Mouse (Mus musculus) lung, postnatal 10 days (tissue): ENCODE measurements around the gene Eral1.
"Not testable (repeated sequence)": the region's sequence is repeated elsewhere in the genome, so short reads cannot be mapped to it uniquely, and the experiment has no call there.

Experiments used
- DNase-seq: peaks from one replicate; pipeline ENCODE4 v3.0.0; 2021

The Eral1 gene

DNA sequence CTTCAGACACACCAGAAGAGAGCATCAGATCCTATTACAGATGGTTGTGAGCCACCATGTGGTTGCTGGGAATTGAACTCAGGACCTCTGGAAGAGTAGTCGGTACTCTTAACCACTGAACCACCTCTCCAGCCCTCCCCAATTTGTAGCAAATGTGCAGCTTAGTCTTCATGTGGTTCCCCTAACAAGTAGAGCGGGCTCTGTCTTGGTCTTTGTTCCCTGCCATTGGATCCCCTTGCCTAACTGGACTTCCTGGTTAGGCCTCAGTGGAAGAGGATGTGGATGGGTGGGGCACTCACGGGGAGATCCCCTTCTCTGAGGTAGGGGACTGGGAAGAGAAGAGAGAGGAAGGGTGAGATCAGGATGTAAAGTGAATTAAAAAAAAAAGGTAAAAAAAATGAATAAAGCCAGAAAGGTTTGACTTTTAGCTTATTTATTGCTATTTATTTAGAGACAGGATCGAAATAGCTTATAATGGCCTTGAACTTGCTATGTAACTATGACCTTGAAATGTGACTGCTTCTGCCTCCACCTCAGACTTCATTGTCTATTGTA is 6.8 kb upstream of the Eral1 start:
- DNase-seq = no peak

DNA sequence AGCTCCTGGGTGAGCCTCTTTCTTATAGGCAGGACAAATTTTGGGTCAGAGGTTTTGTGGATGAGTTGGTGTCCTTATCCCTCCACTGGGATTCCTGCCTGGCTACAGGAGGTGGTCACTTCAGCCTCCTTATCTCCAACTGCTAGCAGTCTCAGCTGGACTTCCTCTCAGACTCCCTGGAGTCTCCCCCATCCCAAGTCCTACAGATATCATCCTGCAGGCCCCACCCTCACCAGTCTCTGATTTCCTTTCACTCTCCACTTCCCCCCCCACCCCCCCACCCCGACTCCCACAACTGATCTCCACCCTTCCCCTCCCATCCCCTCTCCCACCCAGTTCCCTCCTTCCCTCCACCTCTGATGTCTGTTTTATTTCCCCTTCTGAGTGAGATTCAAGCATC is 3.4 kb upstream of the Eral1 start:
- DNase-seq = no peak

DNA sequence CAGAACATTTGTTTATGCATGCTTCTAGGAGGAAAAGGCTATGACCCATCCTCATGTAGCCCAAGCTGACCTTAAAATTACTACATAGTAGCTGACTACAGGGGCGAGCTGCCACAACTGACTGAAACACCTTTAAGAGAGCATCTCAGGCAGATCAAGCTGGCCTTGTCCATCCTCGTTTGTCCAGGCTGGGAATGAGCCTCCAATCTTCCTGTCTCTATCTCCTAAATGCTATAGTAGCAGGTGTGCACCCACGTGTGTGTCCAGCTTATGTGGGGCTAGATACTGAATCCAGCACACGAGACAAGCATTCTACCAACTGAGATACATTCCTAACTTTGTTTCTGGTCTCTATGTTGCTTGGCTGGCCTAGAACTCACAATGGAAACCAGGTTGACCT is 5.5 kb downstream of the Eral1 start:
- no peak for DNase-seq

DNA sequence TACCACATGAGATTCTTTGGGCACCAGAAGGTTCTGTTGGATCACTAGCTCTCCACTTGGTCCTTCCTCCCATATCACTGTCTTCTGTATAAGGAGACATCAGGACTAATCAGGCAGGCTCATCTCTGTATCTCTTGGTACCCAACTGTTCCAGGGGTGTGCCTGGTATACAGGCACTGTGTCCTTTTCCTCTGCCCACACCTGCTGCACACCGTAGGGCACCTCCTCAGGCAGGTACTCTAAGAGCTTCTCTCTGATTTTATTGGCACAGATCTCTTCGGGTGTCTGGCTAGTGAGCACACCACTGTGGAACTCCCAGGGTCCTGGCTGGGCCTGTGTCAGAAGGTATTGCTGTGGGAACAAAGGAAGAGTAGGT is 5.9 kb downstream of the Eral1 start:
- no peak for DNase-seq

DNA sequence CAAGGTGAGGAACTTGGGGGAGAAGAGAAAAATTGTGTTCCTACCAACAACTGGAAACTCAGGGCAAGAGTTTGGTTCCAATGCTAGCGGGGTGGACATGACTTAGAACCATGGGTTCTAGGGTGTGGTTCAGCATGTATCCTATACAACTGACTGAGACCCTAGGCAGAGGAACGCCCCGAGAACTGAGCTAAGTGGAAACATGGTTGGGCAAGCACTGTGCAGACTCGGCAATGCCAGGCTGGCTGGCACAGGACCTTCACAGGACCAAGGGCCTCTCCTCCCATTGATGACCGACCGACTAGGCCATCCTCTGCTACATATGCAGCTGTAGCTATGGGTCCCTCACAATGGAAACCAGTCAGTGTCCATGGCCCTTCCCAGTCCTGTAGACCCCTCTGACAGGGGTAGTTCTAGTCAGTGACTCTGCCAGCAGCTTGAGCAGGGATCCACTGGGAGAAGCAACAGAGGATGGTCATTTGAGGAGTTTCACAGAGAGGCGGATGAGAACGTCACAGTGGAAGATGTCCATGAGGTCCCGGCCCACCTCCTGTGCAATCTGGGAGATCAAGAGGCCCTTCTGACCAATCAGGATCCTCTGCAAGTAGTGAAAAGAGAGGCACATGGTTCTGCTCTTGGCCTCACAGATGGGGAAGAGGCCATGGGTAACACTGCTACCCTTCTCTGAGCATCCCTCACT is 6.5 kb downstream of the Eral1 start:
- no peak for DNase-seq

DNA sequence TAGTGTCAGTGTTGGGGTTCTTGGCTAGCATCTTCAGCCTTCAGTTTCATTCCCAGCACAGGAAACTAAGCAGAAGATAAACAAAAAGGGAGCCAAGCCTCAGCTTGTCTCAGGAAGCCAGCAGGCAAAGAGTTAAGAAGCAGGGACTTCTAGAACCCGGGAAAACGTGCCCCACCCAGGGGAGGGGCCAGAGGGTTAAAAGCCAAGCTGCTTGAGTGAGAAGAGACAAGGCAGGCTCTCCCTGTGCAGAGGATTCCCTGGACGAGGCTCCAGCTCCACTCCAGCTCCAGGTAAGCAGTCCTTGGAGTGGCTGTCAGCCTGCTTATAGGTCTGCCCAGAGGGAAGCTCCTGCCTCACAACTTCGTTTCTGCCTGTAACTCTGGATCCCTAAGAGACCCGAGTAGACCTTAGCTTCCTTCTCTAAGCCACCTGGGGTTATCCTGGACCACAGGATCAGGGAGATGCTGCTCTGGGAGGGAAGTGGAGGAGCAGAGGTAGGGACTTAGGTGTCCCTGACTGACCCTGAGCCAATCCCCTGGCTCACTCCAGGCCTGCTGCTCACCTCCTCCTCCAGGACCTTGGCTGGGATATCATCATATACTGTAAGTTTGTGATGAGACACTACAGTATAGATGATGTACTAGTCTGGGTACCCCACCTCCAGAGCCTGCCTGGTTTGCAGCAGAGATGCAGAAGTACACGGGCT is 7.6 kb downstream of the Eral1 start:
- DNase-seq = no peak

DNA sequence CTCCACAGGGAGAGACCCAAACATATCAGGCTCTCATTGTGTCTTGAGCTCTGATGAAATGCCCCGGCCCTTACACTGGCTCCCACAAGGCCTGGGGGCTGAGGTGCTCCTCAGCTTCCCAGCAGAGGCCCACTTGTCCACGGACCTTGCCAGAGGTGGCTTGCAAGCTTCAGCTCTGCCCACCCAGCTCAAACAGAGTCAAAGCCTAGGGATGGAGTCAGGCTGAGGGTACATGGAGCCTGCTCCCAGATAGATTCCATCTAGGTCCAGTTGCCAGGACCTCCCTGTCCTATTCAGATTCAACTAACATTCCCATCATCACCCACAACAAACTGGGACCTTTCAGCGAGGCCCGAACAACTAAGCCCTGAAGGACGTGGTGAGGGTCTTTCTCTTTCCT is 8.2 kb downstream of the Eral1 start:
- no peak for DNase-seq

DNA sequence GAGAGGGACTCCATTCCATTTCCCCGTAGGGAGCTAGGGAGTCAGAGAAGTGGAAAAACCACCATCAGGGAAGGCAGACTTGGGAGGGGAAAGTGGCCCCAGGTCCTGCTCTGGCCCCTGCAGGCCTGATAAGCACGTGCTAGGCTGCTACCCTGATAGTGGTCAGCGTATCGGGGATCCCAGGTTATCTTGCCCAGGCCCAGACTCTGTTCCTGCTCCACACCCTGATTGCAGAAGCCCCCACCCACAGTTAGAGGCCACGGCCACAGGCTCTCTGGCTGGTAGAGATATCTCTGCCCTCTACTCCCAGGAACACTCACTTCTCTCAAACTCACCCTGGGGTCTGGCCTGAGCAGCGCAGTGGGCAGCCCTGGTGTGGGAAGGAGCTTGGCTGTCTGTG is 10.5 kb downstream of the Eral1 start:
- DNase-seq = no peak

DNA sequence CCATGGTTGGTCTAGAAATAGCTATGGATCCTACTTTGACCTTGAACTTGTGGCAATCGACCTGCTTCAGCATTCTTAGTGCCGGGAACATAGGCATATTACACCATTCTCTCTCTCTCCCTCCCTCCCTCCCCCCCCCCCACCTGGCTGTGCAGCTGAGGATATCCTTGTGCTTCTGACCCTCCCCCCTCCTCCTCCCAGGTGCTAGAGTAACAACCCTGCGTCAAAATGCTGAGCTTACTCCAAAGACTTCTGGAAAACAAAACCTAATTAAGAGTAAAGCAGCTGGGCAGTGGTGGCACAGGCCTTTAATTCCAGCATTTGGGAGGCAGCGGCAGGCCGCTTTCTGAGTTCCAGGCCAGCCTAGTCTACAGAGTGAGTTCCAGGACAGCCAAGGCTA is 11.1 kb downstream of the Eral1 start:
- DNase-seq = no peak

DNA sequence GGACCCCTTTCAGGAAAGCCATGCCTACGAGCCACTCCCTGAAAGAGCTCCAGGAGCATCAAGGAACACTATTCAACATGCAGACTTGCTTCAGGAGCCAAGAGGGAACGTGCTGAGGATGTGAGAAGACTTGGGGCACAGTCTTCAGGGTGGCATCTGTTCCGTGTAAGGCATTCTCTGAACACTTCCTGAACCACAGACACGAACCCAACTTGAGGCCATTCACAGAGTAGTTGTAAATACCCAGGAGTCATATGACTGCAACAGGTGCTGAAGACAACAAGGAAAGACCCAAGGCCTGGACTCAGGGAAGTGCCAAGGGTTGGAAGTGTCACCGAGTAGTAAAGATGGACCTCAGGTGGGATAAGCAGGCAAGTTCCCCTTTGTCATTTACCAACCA is 12.6 kb downstream of the Eral1 start:
- DNase-seq = no peak

DNA sequence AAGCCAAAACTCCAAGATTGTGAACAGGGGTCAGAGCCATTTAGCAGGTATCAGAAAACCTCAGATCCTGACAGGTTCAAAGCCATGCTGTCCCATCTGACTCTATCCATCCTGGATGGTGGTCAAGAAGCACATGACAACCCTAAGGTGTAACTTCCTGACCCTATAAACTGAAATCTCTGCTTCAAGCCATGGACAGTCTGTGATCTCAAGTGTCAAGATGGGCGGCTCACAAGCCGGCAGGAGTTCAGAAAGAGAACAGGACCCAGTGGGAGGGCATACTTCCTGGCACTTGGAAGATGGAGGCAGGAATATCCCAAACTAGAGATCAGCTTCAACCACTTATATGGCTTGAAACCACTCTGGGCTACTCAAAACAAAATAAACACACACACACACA is 13.5 kb downstream of the Eral1 start:
- DNase-seq = no peak

DNA sequence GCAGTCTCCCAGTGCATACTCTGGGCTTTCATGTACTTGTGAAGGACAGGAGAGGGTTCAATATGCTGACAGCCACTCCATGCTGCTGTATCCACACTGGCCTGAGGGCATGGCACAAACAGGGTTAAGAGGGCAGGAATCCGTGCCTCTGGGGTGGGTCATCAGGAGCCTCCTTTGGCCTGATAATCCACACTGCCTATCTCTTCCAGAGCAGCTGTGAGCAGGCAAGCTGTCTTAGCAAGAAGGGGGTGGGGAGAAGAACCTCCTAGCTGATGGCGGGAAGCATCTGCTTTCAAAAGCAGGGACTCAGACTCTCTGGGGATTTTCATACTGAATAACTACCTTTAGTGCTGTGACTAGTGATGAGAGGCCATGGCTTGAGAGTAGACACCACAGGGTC is 14.3 kb downstream of the Eral1 start:
- no peak for DNase-seq

DNA sequence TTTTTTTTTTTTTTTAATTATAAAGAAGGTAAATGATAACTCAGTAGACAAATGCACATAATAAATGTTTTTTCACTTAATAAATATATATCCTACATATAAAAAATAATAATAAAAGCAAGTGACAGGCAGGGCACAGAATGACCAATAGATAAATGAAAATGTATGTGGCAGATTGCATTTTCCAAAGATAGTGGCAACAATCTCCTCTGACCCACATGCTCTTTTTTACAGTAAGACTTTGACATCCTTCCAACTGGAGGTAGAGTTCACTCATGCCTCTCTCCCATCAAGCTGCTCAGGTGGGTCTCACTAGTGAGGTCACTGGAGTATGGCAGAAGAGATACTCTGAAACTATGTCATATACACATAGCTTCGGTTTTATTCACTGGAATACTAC is 17.6 kb downstream of the Eral1 start:
- DNase-seq = no peak

DNA sequence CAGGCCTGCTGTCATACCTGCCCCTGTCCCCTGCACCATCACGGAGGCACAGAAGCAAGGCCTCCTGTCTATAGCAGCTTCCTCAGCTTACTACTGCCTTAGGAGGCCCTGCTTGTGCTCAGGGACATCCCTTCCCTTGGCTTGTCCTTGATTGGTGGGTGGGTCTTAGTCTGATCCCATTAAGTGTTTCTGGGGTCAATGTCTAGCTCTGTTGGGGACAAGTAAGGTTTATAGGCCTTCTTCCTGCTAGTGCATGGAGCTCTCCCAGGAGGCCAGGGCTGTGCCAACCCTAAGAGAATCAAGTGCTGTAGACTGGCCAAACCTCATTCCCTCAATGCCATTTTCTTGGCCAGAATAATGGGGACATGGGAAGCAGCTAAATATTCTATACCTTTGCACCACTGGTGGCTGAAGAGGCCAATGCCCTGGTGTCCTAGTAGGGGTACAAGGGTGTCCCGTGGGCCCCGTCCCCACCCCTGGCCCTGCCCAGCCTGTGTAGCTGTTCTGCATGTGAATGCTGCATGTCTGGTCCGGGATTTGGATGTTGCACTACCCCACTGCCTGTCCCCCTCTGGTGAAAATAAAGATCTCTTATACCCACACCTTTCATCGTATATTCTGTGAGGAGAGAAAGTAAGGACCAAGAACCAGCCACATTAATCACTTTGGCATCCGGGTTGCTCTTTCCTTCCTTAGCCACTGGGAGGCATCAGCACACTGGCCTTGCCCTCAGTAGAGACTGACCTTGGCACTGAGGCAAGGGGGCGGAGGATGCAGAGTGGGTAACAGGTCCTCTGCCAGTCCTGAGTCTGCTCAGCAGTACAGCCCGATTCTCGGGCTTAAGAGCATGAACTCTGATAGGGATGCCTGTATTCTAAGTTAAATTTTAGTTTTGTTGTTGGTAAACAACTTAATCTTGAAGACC is 20.1 kb downstream of the Eral1 start:
- peak; percentile 94 for DNase-seq

DNA sequence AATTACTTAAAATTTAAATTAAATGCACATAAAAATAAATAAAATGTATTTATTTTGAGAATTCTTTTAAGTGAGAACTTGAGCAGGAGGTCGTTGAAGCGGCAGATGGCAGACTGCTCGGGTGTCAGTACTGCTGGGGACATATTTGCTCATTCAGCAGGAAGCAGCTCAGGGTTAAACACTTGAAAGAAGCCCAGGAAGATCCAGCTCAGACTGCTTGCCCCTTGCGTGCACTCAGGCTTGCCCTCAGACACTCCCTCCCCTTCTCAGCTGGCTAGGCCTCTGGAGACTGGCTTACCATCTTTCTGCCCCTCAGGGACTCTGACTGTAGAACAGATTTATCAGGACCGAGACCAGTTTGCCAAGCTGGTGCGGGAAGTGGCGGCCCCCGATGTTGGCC is 23.2 kb downstream of the Eral1 start:
- DNase-seq = no peak

DNA sequence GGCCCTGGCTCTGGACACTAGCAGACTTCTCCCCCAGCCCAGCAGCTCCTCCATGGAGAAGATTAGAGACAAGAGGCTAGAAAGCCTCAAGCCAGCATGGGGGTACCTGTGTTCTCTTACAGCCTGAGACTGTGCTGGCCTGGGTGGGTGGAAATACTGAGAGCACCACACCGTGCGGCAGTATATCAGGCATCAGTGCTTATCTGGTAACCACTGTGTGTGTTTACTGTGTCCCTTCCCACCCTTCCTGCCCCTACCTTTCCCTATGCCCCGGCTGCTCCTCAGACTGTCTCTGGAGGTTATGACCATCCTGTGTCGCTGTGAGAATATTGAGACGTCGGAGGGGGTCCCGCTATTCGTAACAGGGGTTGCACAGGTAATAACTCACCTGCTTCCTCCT is 27.1 kb downstream of the Eral1 start:
- DNase-seq = no peak

DNA sequence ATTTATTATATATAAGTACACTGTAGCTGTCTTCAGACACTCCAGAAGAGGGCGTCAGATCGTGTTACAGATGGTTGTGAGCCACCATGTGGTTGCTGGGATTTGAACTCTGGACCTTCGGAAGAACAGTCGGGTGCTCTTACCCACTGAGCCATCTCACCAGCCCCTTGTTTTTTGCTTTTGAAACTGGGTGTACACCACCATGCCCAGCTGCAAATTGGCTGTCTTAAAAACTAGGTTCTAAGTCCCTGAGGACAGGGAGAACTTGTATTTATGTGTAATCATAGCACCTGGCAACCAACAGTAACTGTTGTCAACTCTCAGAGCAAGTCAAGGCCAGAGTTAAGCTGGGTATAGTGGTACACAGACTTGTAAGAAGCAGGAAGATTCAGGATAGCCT is 31.5 kb downstream of the Eral1 start:
- not testable (repeated sequence) for DNase-seq

DNA sequence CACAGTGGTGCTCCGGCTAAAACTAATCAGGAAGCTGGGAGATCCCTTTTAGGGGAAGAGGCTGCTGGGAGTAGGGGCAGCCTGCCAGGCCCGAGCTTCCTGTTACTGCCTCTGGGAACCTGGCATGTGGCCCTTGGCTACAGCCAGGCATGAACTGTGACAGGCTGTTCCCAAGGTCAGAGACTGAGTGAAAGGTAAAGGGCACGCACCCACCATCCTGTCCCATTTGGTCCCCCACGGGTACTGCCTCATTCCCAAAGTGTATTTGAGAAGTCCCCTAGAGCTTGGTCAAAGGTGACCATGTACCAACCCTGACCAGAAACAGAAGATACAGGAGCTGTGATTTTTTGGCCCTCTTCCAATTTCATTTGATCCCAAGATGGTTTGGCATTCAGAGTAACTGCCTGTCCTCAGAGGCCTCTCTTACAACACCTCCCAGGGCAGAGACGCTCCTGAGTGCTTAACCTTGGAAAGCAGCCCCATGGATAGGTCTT is 35.4 kb downstream of the Eral1 start:
- peak; percentile 87 for DNase-seq

DNA sequence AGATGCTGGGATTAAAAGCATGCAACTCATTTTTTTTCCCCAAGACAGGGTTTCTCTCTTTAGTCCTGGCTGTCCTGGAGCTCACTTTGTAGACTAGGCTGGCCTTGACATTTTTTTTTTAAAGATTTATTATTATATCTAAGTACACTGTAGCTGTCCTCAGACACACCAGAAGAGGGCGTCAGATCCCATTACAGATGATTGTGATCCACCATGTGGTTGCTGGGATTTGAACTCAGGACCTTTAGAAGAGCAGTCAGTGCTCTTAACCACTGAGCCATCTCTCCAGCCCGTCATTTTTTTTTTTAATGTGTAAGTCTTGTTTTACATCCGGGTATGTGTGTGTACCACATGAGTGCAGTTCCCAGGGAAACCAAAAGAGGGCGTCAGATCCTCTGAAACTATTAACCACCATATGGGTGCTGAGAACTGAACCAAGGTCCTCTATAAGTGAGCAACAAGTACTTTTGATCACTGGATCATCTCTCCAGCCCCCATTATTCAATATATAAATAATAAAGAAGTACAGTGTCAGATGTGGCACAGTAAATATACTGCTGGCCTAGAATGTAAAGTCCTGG is 37.8 kb downstream of the Eral1 start:
- not testable (repeated sequence) for DNase-seq

DNA sequence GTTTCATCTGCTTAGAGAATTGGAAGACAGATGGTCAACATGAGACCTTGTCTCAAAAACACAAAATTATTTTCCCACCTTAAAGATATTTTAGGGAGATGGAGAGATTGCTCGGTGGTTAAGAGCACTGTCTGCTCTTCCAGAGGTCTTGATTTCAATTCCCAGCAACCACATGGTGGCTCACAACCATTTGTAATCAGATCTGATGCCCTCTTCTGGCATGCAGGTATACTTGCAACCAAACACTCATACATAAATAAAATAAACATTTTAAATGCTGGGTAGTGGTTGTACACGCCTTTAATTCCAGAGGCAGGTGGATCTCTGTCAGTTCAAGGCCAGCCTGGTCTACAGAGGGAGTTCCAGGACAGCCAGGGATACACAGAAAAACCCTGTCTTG is 39.3 kb downstream of the Eral1 start:
- DNase-seq = no peak

DNA sequence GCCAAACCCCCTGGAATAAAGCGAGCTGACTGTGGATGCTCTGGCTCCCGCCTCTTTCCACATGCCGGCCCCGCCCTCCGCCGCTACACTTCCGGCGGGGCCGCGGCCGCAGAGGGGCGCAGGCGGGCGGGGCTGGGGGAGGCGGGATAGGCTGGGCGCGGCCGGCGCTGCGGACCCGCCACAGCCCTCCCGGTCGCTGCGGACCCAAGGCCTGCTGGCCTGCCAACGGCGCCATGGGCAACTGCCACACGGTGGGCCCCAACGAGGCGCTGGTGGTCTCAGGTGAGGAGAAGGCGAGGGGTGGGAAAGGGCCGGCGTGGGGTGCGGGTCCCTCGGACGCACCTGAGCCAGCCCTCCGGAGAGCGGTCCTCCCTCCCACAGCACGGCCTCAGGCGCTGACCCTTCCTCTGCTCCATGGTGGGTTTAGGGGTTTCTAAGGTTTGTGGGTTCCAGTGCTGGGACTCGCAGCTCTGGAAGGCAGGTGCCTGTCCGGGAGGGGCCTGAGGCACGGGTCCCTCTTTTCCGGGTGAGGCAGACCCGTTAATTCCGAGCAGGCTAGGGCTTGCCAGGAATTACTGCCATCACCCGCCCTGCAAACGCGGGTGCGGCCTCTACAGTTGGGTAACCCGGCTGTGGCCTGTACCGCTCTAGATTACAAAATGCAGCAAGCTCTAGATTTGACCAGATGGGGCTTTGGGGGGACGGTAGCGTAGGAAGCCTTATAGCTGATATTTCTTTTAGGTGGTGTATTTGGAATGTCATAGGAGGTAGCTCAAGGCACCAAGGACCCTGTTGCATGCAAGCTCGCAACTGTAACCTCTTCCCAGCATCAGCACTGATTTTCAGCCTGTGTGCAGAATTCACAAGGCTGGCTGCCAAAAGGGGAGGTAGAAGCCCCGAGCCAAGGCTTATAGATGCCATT is 42.1 kb downstream of the Eral1 start, which contains the start of gene Flot2:
Gene Flot2 (plus strand): TSS at position 101 of the 922 bp plus-strand sequence.
- peak; percentile 77 for DNase-seq

DNA sequence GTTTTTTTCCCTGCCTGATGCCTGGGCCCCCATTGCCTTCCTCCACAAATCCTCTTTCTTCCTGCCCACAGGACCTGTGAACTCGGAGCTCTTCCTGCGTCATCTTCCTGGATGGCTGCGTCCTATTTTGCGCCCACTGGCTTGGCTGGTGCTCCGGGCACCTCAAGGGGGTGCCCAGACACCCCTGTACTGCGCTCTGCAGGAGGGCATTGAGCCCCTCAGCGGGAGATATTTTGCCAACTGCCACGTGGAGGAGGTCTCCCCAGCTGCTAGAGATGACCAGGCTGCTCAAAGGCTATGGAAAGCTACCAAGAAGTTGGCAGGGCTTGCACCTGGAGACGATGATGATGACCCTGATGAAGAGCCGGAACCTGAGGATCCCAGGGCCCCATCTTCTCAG is 43.4 kb downstream of the Eral1 start:
- DNase-seq = no peak
